Mouse (Mus musculus) neural tube, embryonic 12.5 days (tissue): ENCODE results near the gene Hemk1. TPM values are rescaled to one million over a fixed set of nuclear protein-coding genes. Genes with fewer than 3 reads are reported as not detected.

Experiments used
- ATAC-seq: fragments of 200-750 bp; cut with Nextera tagmentation; 2 replicates; pipeline ENCODE4 v1.8.0; 2017; ENCODE audit warnings: low read depth, mild to moderate bottlenecking, moderate TSS enrichment, moderate library complexity; ENCODE audit not compliant: low FRiP score
- H3K27ac ChIP-seq: fragments of 300-500 bp; sonication (generic); 2 replicates; pipeline ENCODE4 v1.5.1; 2016
- H3K27me3 ChIP-seq: fragments of 300-500 bp; sonication (generic); replicated peaks from 2 replicates; pipeline ENCODE4 v1.6.1; 2016; ENCODE audit warnings: mild to moderate bottlenecking
- H3K36me3 ChIP-seq: fragments of 300-500 bp; sonication (generic); 2 replicates; pipeline ENCODE4 v1.6.1; 2016; ENCODE audit warnings: mild to moderate bottlenecking
- H3K4me1 ChIP-seq: fragments of 300-500 bp; sonication (generic); 2 replicates; pipeline ENCODE4 v1.6.1; 2016
- H3K4me2 ChIP-seq: fragments of 300-500 bp; sonication (generic); replicated peaks from 2 replicates; pipeline ENCODE4 v1.6.1; 2016; ENCODE audit warnings: mild to moderate bottlenecking
- H3K4me3 ChIP-seq: fragments of 300-500 bp; sonication (generic); 2 replicates; pipeline ENCODE4 v1.5.1; 2016
- H3K9ac ChIP-seq: fragments of 300-500 bp; sonication (generic); 2 replicates; pipeline ENCODE4 v1.6.1; 2016; ENCODE audit warnings: mild to moderate bottlenecking
- H3K9me3 ChIP-seq: fragments of 300-500 bp; sonication (generic); 2 replicates; pipeline ENCODE4 v1.6.1; 2016; ENCODE audit warnings: mild to moderate bottlenecking
- WGBS: fragments of 180-500 bp; shearing (Covaris S2); methylation state at CpG from one replicate; pipeline ENCODE4 v1.1.7; 2016; 5-methylcytosine and 5-hydroxymethylcytosine counted together
- polyA plus RNA-seq: library from polyadenylated mRNA; unstranded; fragments of >200 nt; fragmentation: Nextera tagmentation; extraction: Ambion mirVana; gene quantifications from 2 replicates; pipeline ENCODE4 v1.2.1, GENCODE M21; 2016

The Hemk1 gene
- polyA plus RNA-seq, 1 experiment from 2014 or later, result 14.2 TPM

GRCm38 (mm10) chr9:107366644-107367043, 28.5 kb upstream of the Hemk1 start:
- ATAC-seq, result no peak
- Histone ChIP-seq H3K4me3 (no peak overlapping the region), H3K36me3 (no peaks in the 10 kb centered on the region), H3K4me1 (peaks cover 16% of the 10 kb centered on the region), H3K27ac (no peak overlapping the region), H3K9ac (no peak overlapping the region), H3K4me2 (no peak overlapping the region), H3K9me3 (no peaks in the 10 kb centered on the region), H3K27me3 (peaks cover 15% of the 10 kb centered on the region; the same call in 1 of the 2 replicates)
- WGBS, result 11% methylated on average over 3 of the region's 3 CpGs

DNA sequence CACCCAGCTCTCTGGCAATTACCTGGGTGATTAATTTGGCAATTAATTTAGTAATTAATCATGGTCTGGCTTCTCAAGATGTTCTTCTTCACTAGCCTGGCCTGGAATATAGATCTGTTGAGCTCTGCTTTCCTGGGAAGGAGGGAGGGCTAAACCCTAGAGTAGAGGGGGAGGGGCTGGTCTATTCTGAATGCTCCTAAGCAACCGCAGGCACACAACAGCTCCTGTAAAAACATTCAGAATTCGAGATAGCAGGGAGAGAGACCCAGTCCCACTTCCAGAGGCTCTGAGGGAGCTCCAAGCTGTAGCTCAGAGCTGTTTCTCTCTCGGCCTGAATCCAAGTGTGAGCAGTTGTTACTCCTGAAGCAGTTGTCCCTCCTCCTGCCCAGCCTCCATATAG, 22.8 kb upstream of the Hemk1 start:
- peaks cover 11% of the 10 kb centered on the region; the same call in 1 of the 2 replicates for H3K4me1 ChIP-seq
- WGBS, result 21% methylated on average over 3 of the region's 3 CpGs
- no peak overlapping the region for H3K4me3 ChIP-seq
- H3K9me3 ChIP-seq, result no peaks in the 10 kb centered on the region
- ATAC-seq, result no peak
- H3K27me3 ChIP-seq, result peaks cover 10% of the 10 kb centered on the region; the same call in 1 of the 2 replicates
- no peak overlapping the region for H3K27ac ChIP-seq
- no peaks in the 10 kb centered on the region for H3K36me3 ChIP-seq
- no peak overlapping the region for H3K4me2 ChIP-seq
- no peak overlapping the region for H3K9ac ChIP-seq

DNA sequence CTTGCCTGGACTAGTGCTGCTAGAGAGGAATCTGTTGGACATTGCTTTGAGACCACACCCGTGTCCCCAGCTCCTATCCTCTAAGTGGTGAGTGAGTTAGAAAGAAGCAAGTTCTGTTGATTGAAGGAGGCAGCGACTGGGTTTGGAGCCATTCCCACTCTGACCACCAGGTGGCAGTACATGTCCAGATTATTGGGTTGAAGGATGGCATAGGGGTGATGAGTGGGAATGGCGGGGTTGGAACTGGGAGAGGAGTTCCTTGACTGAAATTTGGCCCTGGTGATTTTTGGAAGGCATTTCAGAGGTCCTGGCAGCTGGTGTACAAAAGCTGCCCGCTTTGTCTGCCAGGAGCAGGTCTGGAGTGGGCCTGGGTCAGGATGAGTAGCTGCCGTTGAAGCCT, 19.5 kb upstream of the Hemk1 start:
- H3K27me3 ChIP-seq, result no peaks in the 10 kb centered on the region
- 18% methylated on average over 5 of the region's 5 CpGs for WGBS
- H3K4me2 ChIP-seq, result no peak overlapping the region
- peaks cover 11% of the 10 kb centered on the region; the same call in 1 of the 2 replicates for H3K4me1 ChIP-seq
- H3K4me3 ChIP-seq, result no peak overlapping the region
- H3K36me3 ChIP-seq, result no peaks in the 10 kb centered on the region
- no peaks in the 10 kb centered on the region for H3K9me3 ChIP-seq
- no peak overlapping the region for H3K9ac ChIP-seq
- no peak overlapping the region for H3K27ac ChIP-seq
- 0 out of 2 replicates have a peak, but pooled peaks have one; percentile 14 for ATAC-seq

DNA sequence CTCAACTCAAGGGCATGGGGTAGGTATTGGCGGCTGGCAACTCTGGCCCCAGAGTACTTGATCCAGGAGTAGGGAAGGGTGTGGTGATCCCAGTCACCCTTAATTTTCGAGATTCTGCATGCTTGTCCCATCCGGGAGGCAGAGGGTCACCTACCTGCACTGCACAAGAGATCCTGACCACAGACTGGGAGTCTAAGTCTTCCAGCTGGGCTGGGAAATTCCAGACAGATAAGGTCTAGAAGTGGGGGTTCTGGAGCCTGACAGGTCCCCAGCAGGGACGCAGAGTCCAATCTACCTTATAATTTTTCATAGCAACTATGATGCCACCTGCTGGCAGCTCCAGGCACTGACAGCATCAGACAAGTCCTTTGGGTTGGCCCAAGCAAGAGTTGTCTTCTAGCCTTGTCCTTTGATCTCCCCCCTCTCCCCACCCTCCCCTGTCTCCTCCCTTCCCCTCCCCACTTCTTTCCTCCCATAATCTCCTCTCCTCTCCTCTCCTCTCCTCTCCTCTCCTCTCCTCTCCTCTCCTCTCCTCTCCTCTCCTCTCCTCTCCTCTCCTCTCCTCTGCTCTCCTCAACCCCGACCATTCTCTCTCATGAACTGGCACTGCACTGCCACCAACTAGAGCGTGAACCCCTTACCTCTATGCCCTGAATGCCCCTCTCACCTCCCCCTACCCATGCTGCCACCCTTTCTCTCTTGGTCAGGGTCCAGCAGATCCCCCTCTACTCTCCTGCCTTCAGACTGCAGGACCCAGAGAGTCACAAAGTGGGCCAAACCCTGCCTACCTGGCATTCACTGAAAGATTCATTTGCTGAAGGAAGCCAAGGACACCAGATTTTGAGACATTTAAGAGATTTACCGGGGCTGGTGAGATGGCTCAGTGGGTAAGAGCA, 18.0 kb upstream of the Hemk1 start:
- 58% methylated on average over 7 of the region's 7 CpGs for WGBS
- no peak for ATAC-seq
- Histone ChIP-seq H3K36me3 (no peaks in the 10 kb centered on the region), H3K4me1 (peaks cover 6% of the 10 kb centered on the region; the same call in 1 of the 2 replicates), H3K9me3 (no peaks in the 10 kb centered on the region), H3K27me3 (no peaks in the 10 kb centered on the region), H3K27ac (no peak overlapping the region), H3K4me2 (no peak overlapping the region), H3K4me3 (no peak overlapping the region), H3K9ac (no peak overlapping the region)

- Histone ChIP-seq H3K4me3 (no peak overlapping the region), H3K4me2 (no peak overlapping the region), H3K9ac (no peak overlapping the region), H3K4me1 (no peaks in the 10 kb centered on the region), H3K9me3 (no peaks in the 10 kb centered on the region), H3K27me3 (no peaks in the 10 kb centered on the region), H3K27ac (no peak overlapping the region), H3K36me3 (no peaks in the 10 kb centered on the region)
- no peak for ATAC-seq
- 72% methylated on average over 1 of the region's 1 CpGs for WGBS
Observed at GRCm38 (mm10) chr9:107354826-107355225, 16.7 kb upstream of the Hemk1 start.

GRCm38 (mm10) chr9:107349321-107349720, 11.2 kb upstream of the Hemk1 start:
- Histone ChIP-seq H3K4me3 (no peak overlapping the region), H3K36me3 (no peaks in the 10 kb centered on the region), H3K4me1 (no peaks in the 10 kb centered on the region), H3K4me2 (no peak overlapping the region), H3K27me3 (0 out of 2 replicates have a peak, but pooled peaks cover 1% of the 10 kb centered on the region), H3K27ac (no peak overlapping the region), H3K9ac (no peak overlapping the region), H3K9me3 (no peaks in the 10 kb centered on the region)
- WGBS, result 41% methylated on average over 7 of the region's 7 CpGs
- no peak for ATAC-seq

DNA sequence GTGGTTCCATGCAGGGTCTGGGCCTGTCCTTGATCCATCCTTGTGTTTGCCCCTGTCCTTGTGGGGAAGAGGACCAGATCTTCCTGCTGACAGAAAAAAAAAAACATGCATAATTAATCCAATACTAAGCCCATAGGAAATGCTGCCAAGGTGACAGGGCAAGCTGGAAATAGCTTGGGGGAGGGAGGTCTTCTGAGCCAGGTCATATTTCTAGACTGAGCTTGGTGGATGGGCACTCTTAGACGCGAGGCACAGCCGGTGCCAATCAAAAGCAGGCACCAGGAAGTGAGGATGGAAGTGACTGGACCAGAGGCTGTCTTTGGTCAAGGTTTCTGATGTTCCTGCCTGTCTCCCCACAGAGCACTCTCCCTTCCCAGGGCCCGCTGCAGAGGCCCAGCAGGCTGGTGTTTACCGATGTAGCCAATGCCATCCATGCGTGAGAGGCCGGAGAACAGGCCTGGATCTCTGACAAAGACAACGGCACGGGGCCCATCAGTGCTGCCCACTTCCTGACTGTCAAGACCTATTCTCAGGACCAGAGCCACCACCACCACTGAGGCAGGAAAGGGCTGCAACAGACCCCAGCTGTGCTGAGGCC, 9.5 kb upstream of the Hemk1 start:
- ATAC-seq, result no peak
- no peak overlapping the region for H3K27ac ChIP-seq
- no peaks in the 10 kb centered on the region for H3K36me3 ChIP-seq
- H3K4me2 ChIP-seq, result no peak overlapping the region
- 85% methylated on average over 9 of the region's 9 CpGs for WGBS
- H3K9me3 ChIP-seq, result no peaks in the 10 kb centered on the region
- 0 out of 2 replicates have a peak, but pooled peaks cover 2% of the 10 kb centered on the region for H3K27me3 ChIP-seq
- H3K4me1 ChIP-seq, result no peaks in the 10 kb centered on the region
- H3K9ac ChIP-seq, result no peak overlapping the region
- no peak overlapping the region for H3K4me3 ChIP-seq

GRCm38 (mm10) chr9:107346081-107346480, 7.9 kb upstream of the Hemk1 start:
- H3K27me3 ChIP-seq, result peaks cover 2% of the 10 kb centered on the region; the same call in 1 of the 2 replicates
- no peak for ATAC-seq
- WGBS, result 88% methylated on average over 8 of the region's 8 CpGs
- H3K27ac ChIP-seq, result no peak overlapping the region
- no peak overlapping the region for H3K4me3 ChIP-seq
- no peaks in the 10 kb centered on the region; the same call in 1 of the 2 replicates for H3K4me1 ChIP-seq
- H3K9ac ChIP-seq, result no peak overlapping the region
- H3K9me3 ChIP-seq, result no peaks in the 10 kb centered on the region
- H3K36me3 ChIP-seq, result no peaks in the 10 kb centered on the region
- H3K4me2 ChIP-seq, result no peak overlapping the region

DNA sequence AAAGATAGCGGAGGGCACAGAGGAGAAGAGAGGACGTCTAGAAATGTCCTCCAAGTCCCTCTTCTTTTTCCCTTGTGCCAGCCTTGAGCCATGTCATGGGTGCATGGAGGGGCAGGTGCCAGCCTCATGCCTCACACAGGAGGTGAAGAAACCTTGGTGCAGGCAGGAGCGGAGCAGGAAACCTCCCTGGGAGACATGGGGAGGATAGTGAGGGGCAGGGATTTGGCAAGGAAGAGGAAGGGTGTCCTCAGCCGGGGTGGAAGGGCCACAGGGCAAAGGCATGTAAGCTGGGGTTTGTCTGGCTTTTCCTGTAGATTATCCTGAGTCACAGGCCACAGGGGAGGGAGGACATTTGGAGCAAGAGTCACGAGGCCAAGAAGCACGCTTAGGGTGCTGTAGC, 5.9 kb upstream of the Hemk1 start:
- Histone ChIP-seq H3K27ac (no peak overlapping the region), H3K9me3 (no peaks in the 10 kb centered on the region), H3K36me3 (no peaks in the 10 kb centered on the region), H3K4me3 (no peak overlapping the region), H3K4me2 (no peak overlapping the region), H3K27me3 (peaks cover 2% of the 10 kb centered on the region; the same call in 1 of the 2 replicates), H3K4me1 (no peaks in the 10 kb centered on the region; the same call in 1 of the 2 replicates), H3K9ac (no peak overlapping the region)
- WGBS, result 75% methylated on average over 6 of the region's 6 CpGs
- no peak for ATAC-seq

DNA sequence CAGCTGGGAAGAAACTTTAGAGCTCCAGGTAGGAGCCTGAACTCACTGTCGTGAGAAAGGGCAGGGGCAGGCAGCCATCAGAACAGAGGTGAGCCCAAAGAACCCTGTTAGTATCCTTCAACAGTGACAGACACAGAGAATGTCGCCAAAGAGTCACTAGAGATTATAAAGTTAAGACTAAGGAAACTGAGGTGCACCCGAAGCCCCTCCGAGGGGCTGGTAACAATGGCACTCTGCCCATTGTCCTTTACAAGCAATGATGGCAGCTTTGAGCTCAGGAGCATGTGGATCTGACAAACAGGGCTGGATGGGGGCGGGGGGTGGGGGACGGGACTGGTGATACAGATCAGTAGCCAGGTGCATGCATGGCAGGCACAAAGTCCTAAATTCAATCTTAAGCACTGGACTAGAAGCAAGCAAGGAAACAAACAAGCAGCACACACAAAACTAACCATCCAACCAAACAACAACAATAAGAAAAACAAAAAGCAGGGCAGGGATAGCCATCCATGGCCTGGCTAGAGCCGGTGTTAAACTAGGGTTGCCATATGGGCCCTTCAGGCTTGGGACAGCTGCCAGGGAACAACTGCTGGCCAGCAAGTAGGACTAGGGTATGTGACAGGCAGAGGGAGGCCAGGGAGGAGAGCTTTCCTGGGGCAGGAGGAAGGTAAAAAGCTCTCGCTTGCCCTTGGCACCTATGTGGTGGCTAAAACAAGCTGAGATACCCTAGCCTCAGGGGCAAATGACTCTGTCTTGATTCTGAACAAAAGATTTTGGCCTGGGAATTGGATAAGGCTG, 5.2 kb upstream of the Hemk1 start:
- Histone ChIP-seq H3K4me3 (no peak overlapping the region), H3K27me3 (peaks cover 2% of the 10 kb centered on the region; the same call in 1 of the 2 replicates), H3K9me3 (no peaks in the 10 kb centered on the region), H3K36me3 (no peaks in the 10 kb centered on the region), H3K27ac (no peak overlapping the region), H3K4me2 (no peak overlapping the region), H3K4me1 (peaks cover 4% of the 10 kb centered on the region), H3K9ac (no peak overlapping the region)
- no peak for ATAC-seq
- 70% methylated on average over 8 of the region's 8 CpGs for WGBS

DNA sequence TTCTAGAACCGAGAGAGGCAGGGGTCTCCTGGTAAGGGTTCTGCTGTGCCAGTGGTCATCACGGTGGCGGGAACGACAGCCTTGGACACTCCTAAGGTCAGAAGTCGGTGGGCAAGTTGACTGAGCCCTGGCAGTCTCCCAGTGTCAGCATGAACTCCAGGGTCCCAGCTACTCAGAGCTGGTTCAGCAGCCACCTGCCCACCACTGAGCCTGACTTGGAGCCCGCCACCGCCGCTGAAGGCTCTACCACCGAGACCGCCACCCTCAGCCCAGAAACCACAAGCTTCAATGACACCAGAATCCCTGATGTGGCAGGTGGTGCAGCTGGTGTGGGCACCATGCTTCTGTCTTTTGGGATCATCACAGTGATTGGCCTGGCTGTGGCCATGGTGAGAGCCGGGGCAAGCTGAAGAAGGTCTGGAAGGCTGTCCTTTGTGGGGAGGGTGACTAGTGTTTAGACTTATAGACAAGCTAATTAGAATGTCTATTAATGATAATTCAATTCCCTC, 4.1 kb upstream of the Hemk1 start:
- Histone ChIP-seq H3K27me3 (peaks cover 2% of the 10 kb centered on the region; the same call in 1 of the 2 replicates), H3K4me3 (no peak overlapping the region), H3K4me1 (peaks cover 11% of the 10 kb centered on the region), H3K4me2 (no peak overlapping the region), H3K36me3 (no peaks in the 10 kb centered on the region), H3K9me3 (no peaks in the 10 kb centered on the region), H3K27ac (no peak overlapping the region), H3K9ac (no peak overlapping the region)
- WGBS, result 90% methylated on average over 11 of the region's 11 CpGs
- ATAC-seq, result no peak
